Mouse (Mus musculus): ENCODE results near the gene Aqp7.

The Aqp7 gene

GRCm38 (mm10) chr4:41057361-41057760 is 9.4 kb upstream of the Aqp7 start:
- peak; percentile 33 to 50 for DNase-seq

- DNase-seq = no peak
Observed at GRCm38 (mm10) chr4:41056742-41057332, 8.9 kb upstream of the Aqp7 start.

- no peak for DNase-seq
Observed at GRCm38 (mm10) chr4:41056253-41056652, 8.3 kb upstream of the Aqp7 start.

GRCm38 (mm10) chr4:41055111-41055510 is 7.2 kb upstream of the Aqp7 start:
- no peak for DNase-seq

- DNase-seq = no peak
Observed at GRCm38 (mm10) chr4:41051781-41052180, 3.8 kb upstream of the Aqp7 start.

- DNase-seq = peak; percentile 87 to 89
Observed at GRCm38 (mm10) chr4:41050726-41051675, 3.1 kb upstream of the Aqp7 start.

GRCm38 (mm10) chr4:41048926-41049325 is 987 bp upstream of the Aqp7 start:
- no peak for DNase-seq

GRCm38 (mm10) chr4:41046254-41046795 is 1.6 kb downstream of the Aqp7 start:
- DNase-seq = no peak

- no peak for DNase-seq
Observed at GRCm38 (mm10) chr4:41045288-41045687, 2.7 kb downstream of the Aqp7 start.

GRCm38 (mm10) chr4:41043961-41044360 is 4.0 kb downstream of the Aqp7 start:
- DNase-seq = no peak

- DNase-seq = no peak
Observed at GRCm38 (mm10) chr4:41042880-41043279, 5.1 kb downstream of the Aqp7 start.

GRCm38 (mm10) chr4:41040983-41041382 is 7.0 kb downstream of the Aqp7 start:
- no peak for DNase-seq

GRCm38 (mm10) chr4:41037942-41038341 is 10.0 kb downstream of the Aqp7 start:
- no peak for DNase-seq

- DNase-seq = no peak
Observed at GRCm38 (mm10) chr4:41031242-41031641, 16.7 kb downstream of the Aqp7 start.

- no peak for DNase-seq
Observed at GRCm38 (mm10) chr4:41029372-41029771, 18.6 kb downstream of the Aqp7 start.

- no peak for DNase-seq
Observed at GRCm38 (mm10) chr4:41028272-41028671, 19.7 kb downstream of the Aqp7 start.

- no peak for DNase-seq
Observed at GRCm38 (mm10) chr4:41027872-41028271, 20.1 kb downstream of the Aqp7 start.

GRCm38 (mm10) chr4:41026086-41026787 is 21.7 kb downstream of the Aqp7 start:
- DNase-seq = no peak

GRCm38 (mm10) chr4:41021094-41021493 is 26.8 kb downstream of the Aqp7 start:
- no peak for DNase-seq

GRCm38 (mm10) chr4:41015798-41016197 is 32.1 kb downstream of the Aqp7 start:
- no peak for DNase-seq

- no peak for DNase-seq
Observed at GRCm38 (mm10) chr4:41013351-41013750, 34.6 kb downstream of the Aqp7 start.

GRCm38 (mm10) chr4:41000842-41001639 is 46.9 kb downstream of the Aqp7 start:
- DNase-seq = no peak

Data from cerebellum, adult 18-20 months (tissue).